Mouse (Mus musculus) testis, adult 2 months (tissue): ENCODE results near the gene Bace1.

Source experiments
- CTCF ChIP-seq: fragments of 200-500 bp; IDR thresholded peaks from 2 replicates; pipeline ENCODE4 v1.5.1; 2012; ENCODE audit warnings: low read depth, mild to moderate bottlenecking, inconsistent platforms, low read length, moderate library complexity; ENCODE audit not compliant: control insufficient read depth, insufficient read depth, insufficient replicate concordance
- POLR2A ChIP-seq: fragments of 200-500 bp; IDR thresholded peaks from 2 replicates; pipeline ENCODE4 v1.6.1; 2012; ENCODE audit warnings: low read depth, mild to moderate bottlenecking, inconsistent platforms, low read length, moderate library complexity; ENCODE audit not compliant: control insufficient read depth

GRCm38 (mm10) chr9:45905196-45905595 lies 66.8 kb downstream of the Bace1 start:
- TF ChIP-seq POLR2A (no peak), CTCF (no peak)
